Mouse (Mus musculus) liver, adult 2 months (tissue): Measurements from ENCODE around the gene Nek6. TPM values are rescaled to one million over a fixed set of nuclear protein-coding genes. Genes with fewer than 3 reads are reported as not detected.
A peak's percentile ranks its signal among the peaks of the same experiment; 100 is the strongest.

Experiments used
- DNase-seq: peaks from one replicate; pipeline ENCODE4 v3.0.0-alpha.2; 2011; ENCODE audit warnings: low read depth, low spot score; ENCODE audit errors: extremely low read depth
- H3K27ac ChIP-seq: fragments of 200-500 bp; replicated peaks from 2 replicates; pipeline ENCODE4 v1.5.1; 2012; ENCODE audit warnings: low read depth, mild to moderate bottlenecking, control low read depth, inconsistent platforms, low read length; ENCODE audit not compliant: insufficient read depth
- H3K27me3 ChIP-seq: fragments of 200-500 bp; 2 replicates; pipeline ENCODE4 v1.6.1; 2012; ENCODE audit warnings: mild to moderate bottlenecking, moderate library complexity, low read length, inconsistent platforms; ENCODE audit not compliant: control insufficient read depth, insufficient read depth
- H3K36me3 ChIP-seq: fragments of 200-500 bp; 2 replicates; pipeline ENCODE4 v1.6.1; 2012; ENCODE audit warnings: low read length, inconsistent platforms; ENCODE audit not compliant: control insufficient read depth, insufficient read depth
- H3K4me1 ChIP-seq: fragments of 200-500 bp; 2 replicates; pipeline ENCODE4 v1.6.1; 2011; ENCODE audit warnings: low read length; ENCODE audit not compliant: control insufficient read depth, insufficient read depth
- H3K4me3 ChIP-seq: fragments of 200-500 bp; 2 replicates; pipeline ENCODE4 v1.5.1; 2011; ENCODE audit warnings: low read depth, mild to moderate bottlenecking, control low read depth, low read length, moderate library complexity; ENCODE audit not compliant: insufficient read depth
- H3K79me2 ChIP-seq: fragments of 200-500 bp; 2 replicates; pipeline ENCODE4 v1.6.1; 2012; ENCODE audit warnings: inconsistent platforms, mild to moderate bottlenecking, low read length, moderate library complexity; ENCODE audit not compliant: control insufficient read depth, insufficient read depth
- H3K9ac ChIP-seq: fragments of 200-500 bp; 2 replicates; pipeline ENCODE4 v1.6.1; 2012; ENCODE audit warnings: low read depth, mild to moderate bottlenecking, control low read depth, inconsistent platforms, low read length
- CTCF ChIP-seq: fragments of 200-500 bp; IDR thresholded peaks from 2 replicates; pipeline ENCODE4 v1.5.1; 2011; ENCODE audit warnings: low read depth, low read length, control low read depth
- POLR2A ChIP-seq: fragments of 200-500 bp; IDR thresholded peaks from 2 replicates; pipeline ENCODE4 v1.6.1; 2011; ENCODE audit warnings: low read length, control low read depth; ENCODE audit not compliant: insufficient read depth; ENCODE audit errors: extremely low read depth
- WGBS: fragments of 180-500 bp; shearing (Covaris S2); methylation state at CpG from one replicate; pipeline ENCODE4 v1.1.7; 2018; 5-methylcytosine and 5-hydroxymethylcytosine counted together
- polyA plus RNA-seq: library from polyadenylated mRNA; depleted of rRNA; stranded (reverse); fragments of >200 nt; gene quantifications from 2 replicates; pipeline ENCODE4 v1.2.3, GENCODE M21; 2012
- total RNA-seq: library from RNA; depleted of rRNA; stranded (reverse); fragments of >200 nt; gene quantifications from 2 replicates; pipeline ENCODE4 v1.2.3, GENCODE M21; 2014

Gene Nek6
- total and polyA plus RNA-seq, 2 experiments: 13.6 to 58.8 TPM

DNA sequence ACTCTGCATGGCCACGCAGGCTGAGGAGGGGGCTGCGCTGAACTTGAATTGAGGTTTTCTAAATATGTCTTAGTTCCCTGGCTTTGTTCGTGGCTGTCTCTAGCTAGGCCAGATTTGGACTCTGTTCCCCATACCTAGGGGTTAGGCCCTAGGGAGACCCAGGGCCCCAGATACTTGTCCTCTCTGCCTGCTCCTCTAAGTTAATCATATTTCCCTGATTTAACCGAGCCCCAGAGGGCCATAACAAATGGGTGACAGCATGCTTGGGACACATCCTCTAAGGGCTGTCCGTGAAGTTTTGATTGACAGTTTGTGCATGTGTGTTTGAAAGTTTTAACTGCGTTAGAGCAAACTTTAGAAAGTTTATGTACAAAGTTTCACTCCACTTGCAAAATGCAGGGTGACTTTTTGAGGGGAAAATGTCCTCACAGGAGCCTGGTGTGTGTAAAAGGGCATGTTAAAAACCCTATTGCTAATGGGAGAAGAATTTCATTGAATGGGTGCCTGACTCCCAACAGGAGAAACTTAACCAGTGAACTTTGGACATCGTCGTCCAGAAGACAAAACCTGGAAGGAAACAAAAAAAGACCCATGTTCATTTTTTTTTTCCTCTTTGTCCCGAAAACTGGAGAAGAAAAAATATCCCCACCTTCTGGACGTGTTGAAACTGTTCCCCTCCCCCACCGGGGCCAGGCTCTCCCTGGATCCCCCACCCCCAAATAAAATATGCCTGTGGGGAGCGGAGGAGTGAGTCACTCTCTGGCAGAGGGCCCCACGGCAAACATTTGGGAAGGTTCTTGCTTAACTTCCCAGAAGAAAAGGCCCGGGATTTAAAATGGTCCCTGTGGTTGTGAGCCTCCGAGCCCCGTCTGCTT is 1.1 kb downstream of the Nek6 start:
- peak overlapping the region; percentile 69 for H3K4me3 ChIP-seq
- H3K4me1 ChIP-seq: peaks cover 23% of the 10 kb centered on the region
- no peaks in the 10 kb centered on the region for H3K36me3 ChIP-seq
- peaks cover 35% of the 10 kb centered on the region; the same call in 1 of the 2 replicates for H3K79me2 ChIP-seq
- no peak for TF ChIP-seq CTCF
- no peak for TF ChIP-seq POLR2A
- 6% methylated on average over 16 of the region's 16 CpGs for WGBS
- peak overlapping the region; percentile 97 for H3K9ac ChIP-seq
- DNase-seq: peak; percentile 79
- peak overlapping the region; percentile 94 for H3K27ac ChIP-seq
- H3K27me3 ChIP-seq: no peaks in the 10 kb centered on the region

- Histone ChIP-seq H3K27ac (peak overlapping the region; percentile 86), H3K9ac (peak overlapping the region; percentile 60), H3K4me3 (peak overlapping the region; percentile 12; the same call in 1 of the 2 replicates), H3K79me2 (peaks cover 39% of the 10 kb centered on the region; the same call in 1 of the 2 replicates), H3K36me3 (no peaks in the 10 kb centered on the region), H3K4me1 (peaks cover 23% of the 10 kb centered on the region), H3K27me3 (no peaks in the 10 kb centered on the region)
- DNase-seq: no peak
- WGBS: 28% methylated on average over 2 of the region's 2 CpGs
- TF ChIP-seq CTCF (no peak), POLR2A (no peak)
Observed at GRCm38 (mm10) chr2:38513183-38513529, 1.7 kb downstream of the Nek6 start.

- Histone ChIP-seq H3K36me3 (no peaks in the 10 kb centered on the region), H3K4me3 (no peak overlapping the region), H3K27ac (no peak overlapping the region), H3K79me2 (peaks cover 44% of the 10 kb centered on the region; the same call in 1 of the 2 replicates), H3K9ac (no peak overlapping the region), H3K27me3 (no peaks in the 10 kb centered on the region), H3K4me1 (peaks cover 31% of the 10 kb centered on the region)
- no peak for TF ChIP-seq POLR2A
- no peak for TF ChIP-seq CTCF
- 61% methylated on average over 7 of the region's 7 CpGs for WGBS
- no peak for DNase-seq
Observed at GRCm38 (mm10) chr2:38514411-38514810, 3.0 kb downstream of the Nek6 start.

DNA sequence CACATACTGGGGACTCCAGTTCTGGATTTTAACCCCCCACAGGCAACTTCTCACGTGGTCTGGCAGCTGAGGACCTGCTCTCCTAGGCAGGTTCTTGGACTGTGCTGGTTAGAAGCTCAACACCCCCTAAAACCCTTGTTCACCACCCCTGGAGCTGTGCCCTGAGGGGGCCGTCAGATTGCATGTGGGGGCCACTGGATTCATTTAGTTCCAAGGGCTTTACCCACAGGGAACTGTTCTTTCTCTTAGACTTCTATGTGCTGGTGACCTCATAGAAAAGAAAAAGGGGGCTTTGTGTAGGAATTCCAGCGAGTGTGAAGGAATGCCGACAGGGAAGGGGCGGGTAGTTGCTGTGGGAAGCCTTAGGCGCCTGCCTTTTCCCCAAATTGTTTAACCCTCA is 4.0 kb downstream of the Nek6 start:
- Histone ChIP-seq H3K4me1 (peaks cover 31% of the 10 kb centered on the region), H3K4me3 (no peak overlapping the region), H3K9ac (no peak overlapping the region), H3K27me3 (no peaks in the 10 kb centered on the region), H3K36me3 (no peaks in the 10 kb centered on the region), H3K79me2 (peaks cover 50% of the 10 kb centered on the region; the same call in 1 of the 2 replicates), H3K27ac (0 out of 2 replicates have a peak overlapping the region, but pooled peaks have one; percentile 15)
- WGBS: 80% methylated on average over 6 of the region's 6 CpGs
- DNase-seq: no peak
- TF ChIP-seq POLR2A (no peak), CTCF (no peak)

GRCm38 (mm10) chr2:38516471-38516870 is 5.0 kb downstream of the Nek6 start:
- TF ChIP-seq CTCF (no peak), POLR2A (no peak)
- Histone ChIP-seq H3K79me2 (peaks cover 54% of the 10 kb centered on the region), H3K36me3 (no peaks in the 10 kb centered on the region), H3K4me3 (no peak overlapping the region), H3K4me1 (peaks cover 29% of the 10 kb centered on the region), H3K27me3 (no peaks in the 10 kb centered on the region), H3K27ac (no peak overlapping the region), H3K9ac (no peak overlapping the region)
- 42% methylated on average over 3 of the region's 3 CpGs for WGBS
- no peak for DNase-seq

- WGBS: 94% methylated on average over 6 of the region's 6 CpGs
- H3K9ac ChIP-seq: no peak overlapping the region
- H3K27me3 ChIP-seq: no peaks in the 10 kb centered on the region
- no peak overlapping the region for H3K4me3 ChIP-seq
- H3K4me1 ChIP-seq: peaks cover 29% of the 10 kb centered on the region
- H3K79me2 ChIP-seq: peaks cover 60% of the 10 kb centered on the region
- TF ChIP-seq POLR2A (no peak), CTCF (no peak)
- no peaks in the 10 kb centered on the region for H3K36me3 ChIP-seq
- no peak for DNase-seq
- no peak overlapping the region for H3K27ac ChIP-seq
Observed at GRCm38 (mm10) chr2:38517045-38517444, 5.6 kb downstream of the Nek6 start.
